Mouse (Mus musculus) heart, adult 9 months (tissue): ENCODE results near the gene Scn2b.
A peak's percentile ranks its signal among the peaks of the same experiment; 100 is the strongest.

Experiments
- DNase-seq, 2 experiments: peaks; one replicate each; pipeline ENCODE4 v3.0.0; 2022; ENCODE audit warnings: low spot score in 2 of 2

Scn2b gene

GRCm38 (mm10) chr9:45117741-45118431 is at the start of gene Scn2b:
Gene Scn2b, plus strand, starts transcription at chr9:45117782.
- no peak for DNase-seq

- DNase-seq = no peak
Measured at GRCm38 (mm10) chr9:45071800-45072199, 45.8 kb upstream of the Scn2b start.

GRCm38 (mm10) chr9:45077859-45078258 is 39.7 kb upstream of the Scn2b start:
- DNase-seq = no peak

GRCm38 (mm10) chr9:45079011-45079410 is 38.6 kb upstream of the Scn2b start, which contains the start of gene Jaml:
Gene Jaml, plus strand, starts transcription at chr9:45079183.
- DNase-seq = no peak

- no peak for DNase-seq
Measured at GRCm38 (mm10) chr9:45083132-45083531, 34.5 kb upstream of the Scn2b start.

GRCm38 (mm10) chr9:45084556-45084955 is 33.0 kb upstream of the Scn2b start:
- peak in 1 of 2 experiments; percentile 21 for DNase-seq

GRCm38 (mm10) chr9:45085741-45086690 is 31.6 kb upstream of the Scn2b start:
- DNase-seq = no peak

- no peak for DNase-seq
Measured at GRCm38 (mm10) chr9:45088040-45088439, 29.5 kb upstream of the Scn2b start.

- DNase-seq = no peak
Measured at GRCm38 (mm10) chr9:45090811-45091210, 26.8 kb upstream of the Scn2b start.

- peak in 1 of 2 experiments; percentile 10 for DNase-seq
Measured at GRCm38 (mm10) chr9:45092641-45093040, 24.9 kb upstream of the Scn2b start.

GRCm38 (mm10) chr9:45095149-45095937 is 22.2 kb upstream of the Scn2b start:
- DNase-seq = peak in 1 of 2 experiments; percentile 20

GRCm38 (mm10) chr9:45097877-45098276 is 19.7 kb upstream of the Scn2b start:
- no peak for DNase-seq

GRCm38 (mm10) chr9:45098426-45098825 is 19.2 kb upstream of the Scn2b start:
- no peak for DNase-seq

GRCm38 (mm10) chr9:45102528-45102927 is 15.1 kb upstream of the Scn2b start:
- no peak for DNase-seq

- DNase-seq = no peak
Measured at GRCm38 (mm10) chr9:45103211-45103979, 14.2 kb upstream of the Scn2b start.

- no peak for DNase-seq
Measured at GRCm38 (mm10) chr9:45105596-45106374, 11.8 kb upstream of the Scn2b start.

GRCm38 (mm10) chr9:45115706-45116105 is 1.9 kb upstream of the Scn2b start:
- no peak for DNase-seq

- no peak for DNase-seq
Measured at GRCm38 (mm10) chr9:45116819-45117218, 763 bp upstream of the Scn2b start.

GRCm38 (mm10) chr9:45118552-45118951 is 970 bp downstream of the Scn2b start:
- DNase-seq = no peak

- no peak for DNase-seq
Measured at GRCm38 (mm10) chr9:45119316-45119953, 1.9 kb downstream of the Scn2b start.
